Mouse (Mus musculus): ENCODE data around the gene Tmem198.

DNA sequence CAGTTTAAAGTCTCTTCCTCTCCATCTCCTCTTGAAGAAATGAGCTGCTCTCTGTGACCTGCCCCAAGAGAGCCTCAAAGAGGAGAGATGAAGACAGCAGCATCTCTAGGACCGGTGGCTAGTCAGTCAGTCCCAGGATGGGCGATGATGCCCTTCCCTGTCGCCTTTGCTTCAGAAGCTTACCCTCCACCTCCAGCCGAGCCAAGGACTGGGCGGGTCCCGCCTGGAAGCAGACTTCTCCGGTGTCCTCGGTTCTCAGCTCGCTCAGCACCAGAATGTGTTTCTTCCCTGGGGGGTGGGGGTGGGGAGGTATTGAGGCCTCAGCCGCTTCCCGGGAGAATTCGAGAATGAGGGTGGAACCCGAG, 7.7 kb downstream of the Tmem198 start:
- TF ChIP-seq POLR2A (IDR thresholded peaks at IDR 0.05; ENCODE audit: low read depth, low read length), result no peak
- no peak for TF ChIP-seq CTCF (IDR thresholded peaks at IDR 0.05; ENCODE audit: extremely low read depth, insufficient read length, insufficient replicate concordance, low read depth, low read length)
